Mouse (Mus musculus): ENCODE results near the gene Herc3. TPM values are rescaled to one million over a fixed set of nuclear protein-coding genes. Genes with fewer than 3 reads are reported as not detected.

Gene Herc3
- total and polyA plus RNA-seq, 3 experiments: 27.4 to 54.3 (median 27.6) TPM

GRCm38 (mm10) chr6:58922511-58922910 is 91.2 kb downstream of the Herc3 start:
- H3K79me2 ChIP-seq (replicated peaks; ENCODE audit: control insufficient read depth, insufficient read depth, low read length): no peaks in the 10 kb centered on the region
- DNase-seq: no peak
- H3K27ac ChIP-seq: no peak overlapping the region
- TF ChIP-seq POLR2A (IDR thresholded peaks at IDR 0.05; ENCODE audit: insufficient read depth, low read depth, low read length) (no peak), EP300 (IDR thresholded peaks at IDR 0.05; ENCODE audit: insufficient read depth, low read depth, low read length) (no peak), CTCF (IDR thresholded peaks at IDR 0.05) (no peak)
- intact Hi-C loops (cut with DNase I): no loop called here
- no peaks in the 10 kb centered on the region for H3K36me3 ChIP-seq (ENCODE audit: control insufficient read depth, insufficient read depth, low read length)
- 65% methylated on average over 5 of the region's 5 CpGs for WGBS
- H3K4me3 ChIP-seq: no peak overlapping the region
- peaks cover 3% of the 10 kb centered on the region for H3K4me1 ChIP-seq (ENCODE audit: control insufficient read depth, insufficient read depth, low read length)
- no peak overlapping the region for H3K9ac ChIP-seq (ENCODE audit: low read depth, low read length)
- H3K27me3 ChIP-seq (ENCODE audit: control insufficient read depth, insufficient read depth, low read length): no peaks in the 10 kb centered on the region

GRCm38 (mm10) chr6:58927881-58928280 is 96.6 kb downstream of the Herc3 start:
- no peaks in the 10 kb centered on the region for H3K36me3 ChIP-seq (ENCODE audit: control insufficient read depth, insufficient read depth, low read length)
- WGBS: 34% methylated on average over 2 of the region's 2 CpGs
- H3K27ac ChIP-seq: peak overlapping the region; percentile 80
- peak; percentile 52 to 76 for DNase-seq
- H3K79me2 ChIP-seq (replicated peaks; ENCODE audit: control insufficient read depth, insufficient read depth, low read length): no peaks in the 10 kb centered on the region
- H3K9ac ChIP-seq (ENCODE audit: low read depth, low read length): no peak overlapping the region
- no peak overlapping the region for H3K4me3 ChIP-seq
- no peaks in the 10 kb centered on the region for H3K27me3 ChIP-seq (ENCODE audit: control insufficient read depth, insufficient read depth, low read length)
- peaks cover 10% of the 10 kb centered on the region for H3K4me1 ChIP-seq (ENCODE audit: control insufficient read depth, insufficient read depth, low read length)
- intact Hi-C loops (cut with DNase I): no loop called here
- 0 out of 2 replicates have a peak, but pooled peaks have one; percentile 34 for TF ChIP-seq EP300 (IDR thresholded peaks at IDR 0.05; ENCODE audit: insufficient read depth, low read depth, low read length)
- TF ChIP-seq POLR2A (IDR thresholded peaks at IDR 0.05; ENCODE audit: insufficient read depth, low read depth, low read length): no peak

DNA sequence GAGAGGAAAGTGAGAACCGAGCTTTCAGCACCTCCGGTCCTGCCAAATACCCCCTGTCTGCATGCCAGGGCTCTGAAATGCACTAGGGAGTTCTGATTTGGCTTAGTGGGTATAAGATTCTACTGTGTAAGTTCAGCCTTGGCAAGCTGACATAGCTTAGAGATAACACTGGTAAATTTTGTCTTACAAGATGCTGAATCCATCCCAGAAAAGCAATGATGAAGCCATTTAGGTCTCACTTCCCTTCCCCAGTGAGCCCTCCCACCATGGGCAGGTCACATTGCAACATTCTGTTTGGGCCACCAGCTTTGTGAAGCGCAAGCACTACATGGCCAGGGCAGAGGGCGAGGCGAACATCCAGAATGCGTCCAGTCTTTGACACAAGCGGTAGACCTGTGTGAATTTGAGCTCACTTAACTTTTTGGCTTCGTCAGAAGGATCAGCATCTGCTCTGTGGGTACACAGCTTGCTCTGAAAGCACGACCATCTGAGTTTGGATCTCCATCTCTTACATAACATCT is 98.7 kb downstream of the Herc3 start:
- Histone ChIP-seq H3K27ac (peak overlapping the region; percentile 58), H3K36me3 (ENCODE audit: control insufficient read depth, insufficient read depth, low read length) (no peaks in the 10 kb centered on the region), H3K79me2 (replicated peaks; ENCODE audit: control insufficient read depth, insufficient read depth, low read length) (no peaks in the 10 kb centered on the region), H3K4me1 (ENCODE audit: control insufficient read depth, insufficient read depth, low read length) (peaks cover 10% of the 10 kb centered on the region), H3K27me3 (ENCODE audit: control insufficient read depth, insufficient read depth, low read length) (no peaks in the 10 kb centered on the region), H3K4me3 (no peak overlapping the region), H3K9ac (ENCODE audit: low read depth, low read length) (no peak overlapping the region)
- intact Hi-C loops (cut with DNase I): no loop called here
- WGBS: 55% methylated on average over 9 of the region's 9 CpGs
- DNase-seq: peak; percentile 71 to 77
- TF ChIP-seq EP300 (IDR thresholded peaks at IDR 0.05; ENCODE audit: insufficient read depth, low read depth, low read length) (0 out of 2 replicates have a peak, but pooled peaks have one; percentile 11), POLR2A (IDR thresholded peaks at IDR 0.05; ENCODE audit: insufficient read depth, low read depth, low read length) (0 out of 2 replicates have a peak, but pooled peaks have one; percentile 29), CTCF (IDR thresholded peaks at IDR 0.05) (no peak)

GRCm38 (mm10) chr6:58931149-58931548 is 99.9 kb downstream of the Herc3 start:
- H3K4me3 ChIP-seq: no peak overlapping the region
- no peak for TF ChIP-seq POLR2A (IDR thresholded peaks at IDR 0.05; ENCODE audit: insufficient read depth, low read depth, low read length)
- TF ChIP-seq CTCF (IDR thresholded peaks at IDR 0.05): no peak
- no peaks in the 10 kb centered on the region for H3K27me3 ChIP-seq (ENCODE audit: control insufficient read depth, insufficient read depth, low read length)
- H3K4me1 ChIP-seq (ENCODE audit: control insufficient read depth, insufficient read depth, low read length): peaks cover 10% of the 10 kb centered on the region
- DNase-seq: no peak
- intact Hi-C loops (cut with DNase I): no loop called here
- H3K79me2 ChIP-seq (replicated peaks; ENCODE audit: control insufficient read depth, insufficient read depth, low read length): no peaks in the 10 kb centered on the region
- H3K9ac ChIP-seq (ENCODE audit: low read depth, low read length): no peak overlapping the region
- no peak overlapping the region for H3K27ac ChIP-seq
- no peaks in the 10 kb centered on the region for H3K36me3 ChIP-seq (ENCODE audit: control insufficient read depth, insufficient read depth, low read length)
- WGBS: 78% methylated on average over 4 of the region's 4 CpGs

- TF ChIP-seq CTCF (IDR thresholded peaks at IDR 0.05) (no peak), EP300 (IDR thresholded peaks at IDR 0.05; ENCODE audit: insufficient read depth, low read depth, low read length) (no peak)
- Histone ChIP-seq H3K79me2 (replicated peaks; ENCODE audit: control insufficient read depth, insufficient read depth, low read length) (no peaks in the 10 kb centered on the region), H3K4me1 (ENCODE audit: control insufficient read depth, insufficient read depth, low read length) (peaks cover 7% of the 10 kb centered on the region), H3K27me3 (ENCODE audit: control insufficient read depth, insufficient read depth, low read length) (no peaks in the 10 kb centered on the region), H3K4me3 (no peak overlapping the region), H3K27ac (no peak overlapping the region), H3K9ac (ENCODE audit: low read depth, low read length) (no peak overlapping the region), H3K36me3 (ENCODE audit: control insufficient read depth, insufficient read depth, low read length) (no peaks in the 10 kb centered on the region)
- intact Hi-C loops (cut with DNase I): no loop called here
- 92% methylated on average over 12 of the region's 12 CpGs for WGBS
- DNase-seq: no peak
These were observed 101.4 kb downstream of the Herc3 start for GRCm38 (mm10) chr6:58932515-58933188.

DNA sequence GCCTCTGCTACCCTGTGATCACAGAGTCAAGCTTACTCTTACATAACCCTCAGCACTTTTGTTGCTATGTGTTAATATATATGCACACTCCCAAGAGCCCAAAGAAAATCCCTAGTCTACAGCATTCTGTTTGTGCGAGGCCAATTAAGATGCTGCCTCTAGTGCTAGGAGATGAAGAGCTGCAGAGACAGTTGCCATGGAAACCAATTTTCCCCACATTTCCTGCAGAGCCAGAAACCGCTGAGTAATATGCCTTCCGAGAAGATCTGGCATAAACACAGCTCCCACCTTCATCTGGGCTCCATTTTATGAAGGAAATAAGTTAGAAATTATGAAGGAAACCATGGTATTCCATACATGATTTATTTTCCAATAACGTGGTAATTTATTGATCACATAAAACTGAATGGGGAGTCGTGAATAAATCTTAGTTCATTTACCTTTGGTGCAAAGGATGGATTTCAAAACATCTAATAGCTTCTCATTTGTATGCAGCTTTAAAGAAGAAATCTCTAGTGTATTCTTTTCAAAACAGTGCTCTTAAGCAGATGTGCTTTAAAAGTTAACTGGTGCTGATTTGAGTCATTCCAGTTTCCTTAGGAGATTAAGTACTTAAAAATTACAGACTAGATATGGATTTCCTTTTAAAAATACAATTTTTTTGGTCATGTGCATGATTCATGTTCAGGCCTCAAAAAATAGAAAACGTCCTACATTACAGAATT is 102.1 kb downstream of the Herc3 start:
- H3K4me1 ChIP-seq (ENCODE audit: control insufficient read depth, insufficient read depth, low read length): peaks cover 7% of the 10 kb centered on the region
- no peak overlapping the region for H3K4me3 ChIP-seq
- TF ChIP-seq EP300 (IDR thresholded peaks at IDR 0.05; ENCODE audit: insufficient read depth, low read depth, low read length): no peak
- no peak for TF ChIP-seq POLR2A (IDR thresholded peaks at IDR 0.05; ENCODE audit: insufficient read depth, low read depth, low read length)
- TF ChIP-seq CTCF (IDR thresholded peaks at IDR 0.05): no peak
- no peaks in the 10 kb centered on the region for H3K36me3 ChIP-seq (ENCODE audit: control insufficient read depth, insufficient read depth, low read length)
- DNase-seq: no peak
- no peaks in the 10 kb centered on the region for H3K27me3 ChIP-seq (ENCODE audit: control insufficient read depth, insufficient read depth, low read length)
- intact Hi-C loops (cut with DNase I): no loop called here
- no peak overlapping the region for H3K9ac ChIP-seq (ENCODE audit: low read depth, low read length)
- no peaks in the 10 kb centered on the region for H3K79me2 ChIP-seq (replicated peaks; ENCODE audit: control insufficient read depth, insufficient read depth, low read length)
- WGBS: 69% methylated on average over 6 of the region's 6 CpGs
- no peak overlapping the region for H3K27ac ChIP-seq
